Mouse (Mus musculus): ENCODE results near the gene Kif22.
A peak's percentile ranks its signal among the peaks of the same experiment; 100 is the strongest.
"Not testable (repeated sequence)": the region's sequence is repeated elsewhere in the genome, so short reads cannot be mapped to it uniquely, and the experiment has no call there.

Kif22 gene

GRCm38 (mm10) chr7:127041851-127042672 lies at the start of gene Kif22:
TSS of gene Kif22 (minus strand) at chr7:127042471.
- peak; percentile 91 for DNase-seq (ENCODE audit: low read depth, low spot score)

GRCm38 (mm10) chr7:127091114-127091896 lies 49.0 kb upstream of the Kif22 start, which contains the start of gene AI467606:
TSS of gene AI467606 (plus strand) at chr7:127091359.
- DNase-seq (ENCODE audit: low read depth, low spot score): peak; percentile 98

DNA sequence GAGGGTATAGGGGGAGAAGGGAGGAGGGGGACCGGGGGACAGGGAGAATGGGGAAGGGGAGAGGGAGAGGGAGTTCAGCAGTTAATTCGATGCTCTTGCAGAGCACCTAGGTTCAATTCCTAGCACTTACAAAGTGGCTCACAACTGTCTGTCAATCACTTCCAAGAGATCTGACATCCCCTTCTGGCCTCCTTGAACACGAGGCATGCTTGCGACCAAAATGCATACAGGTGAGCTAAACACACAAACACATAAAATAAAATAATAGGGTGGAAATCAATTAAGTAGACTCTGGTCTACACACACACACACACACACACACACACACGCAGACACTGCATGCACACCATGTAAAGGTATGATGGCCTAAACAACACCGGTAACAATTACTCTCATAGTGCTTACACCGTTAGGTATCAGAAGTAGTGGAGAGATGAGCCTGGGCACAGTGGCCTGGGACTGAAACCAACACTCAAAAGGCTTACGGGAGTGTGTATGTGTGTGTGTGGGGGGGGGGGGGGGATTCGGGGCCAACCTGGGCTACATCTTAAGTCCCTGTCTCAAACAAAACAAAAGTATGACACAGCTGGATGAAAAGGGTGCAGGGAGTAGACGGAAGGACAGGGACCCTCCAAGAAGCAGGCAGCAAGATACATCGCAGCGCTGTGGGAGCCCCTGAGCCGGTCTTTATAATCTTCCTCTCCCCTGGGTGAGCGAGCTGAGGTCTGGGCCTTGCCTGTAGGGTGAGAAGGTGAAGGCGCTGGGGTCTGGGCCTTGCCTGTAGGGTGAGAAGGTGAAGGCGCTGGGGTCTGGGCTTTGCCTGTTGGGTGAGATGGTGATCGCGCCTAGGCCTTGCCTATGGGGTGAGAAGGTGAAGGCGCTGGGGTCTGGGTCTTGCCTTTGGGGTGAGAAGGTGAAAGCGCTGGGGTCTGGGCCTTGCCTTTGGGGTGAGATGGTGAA lies 48.2 kb upstream of the Kif22 start:
- DNase-seq (ENCODE audit: low read depth, low spot score): no peak

GRCm38 (mm10) chr7:127088901-127089845 lies 46.9 kb upstream of the Kif22 start:
- DNase-seq (ENCODE audit: low read depth, low spot score): peak; percentile 73

DNA sequence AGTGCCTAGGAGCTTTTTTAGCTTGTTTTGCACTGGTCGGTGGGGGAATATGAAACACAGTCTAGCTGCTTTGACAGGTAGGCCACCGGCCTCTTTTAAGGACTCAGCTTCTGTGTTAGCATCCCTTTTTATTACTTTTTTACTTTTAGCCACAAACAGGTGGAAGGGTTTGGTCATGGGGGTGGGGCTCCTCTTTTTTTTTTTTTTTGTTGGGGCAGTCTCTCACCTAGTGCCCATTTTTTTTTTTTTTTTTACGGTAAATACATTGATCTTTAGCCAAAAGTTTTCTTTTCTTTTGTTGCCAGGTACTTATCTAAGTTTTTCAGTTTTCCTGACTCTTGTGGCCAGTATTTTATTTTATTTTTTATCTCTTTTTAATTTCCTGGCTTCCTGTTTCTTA lies 45.8 kb upstream of the Kif22 start:
- DNase-seq (ENCODE audit: low read depth, low spot score): no peak

DNA sequence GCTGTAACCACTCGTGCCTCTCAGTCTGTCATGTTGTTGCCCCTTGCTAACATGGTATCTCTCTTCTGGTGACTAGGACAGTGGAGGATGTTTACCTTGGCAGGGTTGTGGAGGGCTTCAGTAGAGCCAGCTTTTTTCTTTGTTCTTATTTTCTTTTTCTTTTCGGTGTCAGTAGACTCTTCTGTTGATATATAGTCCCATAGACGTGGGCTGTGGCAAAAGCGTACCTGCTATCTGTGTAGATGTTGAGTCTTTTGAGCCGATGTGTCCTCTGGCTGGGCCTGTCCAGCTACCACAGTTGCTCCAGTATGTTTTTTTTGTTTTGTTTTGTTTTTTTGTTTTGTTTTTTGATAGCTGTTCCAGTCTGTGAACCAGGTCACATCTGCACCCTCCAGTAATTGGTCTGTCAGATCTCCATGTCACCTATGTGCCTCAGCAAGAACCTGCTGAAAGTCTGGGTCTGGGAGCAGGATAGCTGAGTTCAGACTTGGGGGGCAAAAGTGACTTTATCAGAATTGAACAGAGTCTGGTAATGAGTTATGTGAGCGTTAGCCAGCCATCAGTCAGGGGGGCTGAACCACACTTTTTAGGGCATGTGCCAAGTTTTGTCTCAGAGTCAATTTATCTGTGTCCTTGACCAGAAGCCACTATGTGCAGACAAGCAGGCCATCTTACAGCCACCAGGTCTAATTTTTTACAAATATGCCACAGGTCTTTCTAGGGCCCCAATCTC lies 45.2 kb upstream of the Kif22 start, which contains the start of gene Zg16:
Gene Zg16, minus strand, starts transcription at position 51 of the 733 bp plus-strand sequence.
- not testable (repeated sequence) for DNase-seq (ENCODE audit: low read depth, low spot score)

- not testable (repeated sequence) for DNase-seq (ENCODE audit: low read depth, low spot score)
Measured at GRCm38 (mm10) chr7:127085751-127086150, 43.5 kb upstream of the Kif22 start.

GRCm38 (mm10) chr7:127084794-127085193 lies 42.5 kb upstream of the Kif22 start:
- DNase-seq (ENCODE audit: low read depth, low spot score): no peak

- no peak for DNase-seq (ENCODE audit: low read depth, low spot score)
Measured at GRCm38 (mm10) chr7:127083689-127084088, 41.4 kb upstream of the Kif22 start.

GRCm38 (mm10) chr7:127082995-127083394 lies 40.7 kb upstream of the Kif22 start:
- DNase-seq (ENCODE audit: low read depth, low spot score): no peak

- DNase-seq (ENCODE audit: low read depth, low spot score): no peak
Measured at GRCm38 (mm10) chr7:127082271-127082670, 40.0 kb upstream of the Kif22 start.

- DNase-seq (ENCODE audit: low read depth, low spot score): no peak
Measured at GRCm38 (mm10) chr7:127080045-127080444, 37.8 kb upstream of the Kif22 start.

GRCm38 (mm10) chr7:127077692-127078091 lies 35.4 kb upstream of the Kif22 start:
- peak; percentile 44 for DNase-seq (ENCODE audit: low read depth, low spot score)

DNA sequence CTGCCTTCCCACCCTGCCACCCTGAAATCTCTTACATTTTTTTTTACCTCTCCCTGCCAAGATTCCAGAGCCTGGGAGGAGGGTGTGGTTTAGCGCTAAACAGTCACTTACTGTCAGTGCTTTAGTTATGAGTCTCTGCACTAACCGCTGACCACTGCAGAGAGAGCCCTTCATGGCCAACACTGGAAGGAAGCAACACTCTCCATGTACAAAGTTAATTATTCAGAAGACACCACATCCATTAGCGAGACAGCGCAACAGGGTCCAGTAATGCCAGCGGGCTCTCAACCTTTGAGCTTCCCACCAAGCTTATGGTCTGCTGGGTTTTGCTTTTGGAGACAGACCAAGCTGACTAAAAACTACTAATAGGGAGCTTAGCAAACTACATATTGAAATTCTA lies 33.9 kb upstream of the Kif22 start:
- no peak for DNase-seq (ENCODE audit: low read depth, low spot score)

- no peak for DNase-seq (ENCODE audit: low read depth, low spot score)
Measured at GRCm38 (mm10) chr7:127073221-127073620, 30.9 kb upstream of the Kif22 start.

DNA sequence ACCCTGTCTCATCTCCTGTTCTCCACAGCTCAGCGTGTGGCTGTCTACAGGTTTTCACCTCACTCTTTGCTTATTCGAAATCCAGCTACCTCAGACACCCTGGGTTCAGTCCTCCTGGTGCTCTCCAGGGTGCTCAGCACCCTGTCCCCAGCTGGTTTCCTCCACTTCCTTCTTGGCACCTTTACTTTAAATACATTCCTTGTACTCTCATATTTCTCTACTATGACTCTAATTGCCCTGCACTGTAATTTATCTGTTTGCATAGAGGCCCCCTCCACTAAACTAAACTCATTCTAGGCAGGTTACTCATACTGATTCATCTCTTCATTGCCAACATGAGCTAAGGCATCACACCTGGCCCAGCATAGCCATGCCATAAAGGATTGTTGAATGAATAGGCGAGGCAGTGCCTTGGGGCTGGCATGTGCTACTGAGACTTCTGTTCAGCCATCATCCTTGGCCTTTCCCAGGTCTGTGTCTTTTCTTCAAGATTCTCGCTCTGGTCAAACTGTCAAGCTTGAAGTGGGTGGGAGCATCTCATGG lies 28.7 kb upstream of the Kif22 start:
- DNase-seq (ENCODE audit: low read depth, low spot score): no peak

GRCm38 (mm10) chr7:127066317-127066716 lies 24.0 kb upstream of the Kif22 start:
- no peak for DNase-seq (ENCODE audit: low read depth, low spot score)

GRCm38 (mm10) chr7:127065538-127065937 lies 23.3 kb upstream of the Kif22 start:
- DNase-seq (ENCODE audit: low read depth, low spot score): peak; percentile 43

DNA sequence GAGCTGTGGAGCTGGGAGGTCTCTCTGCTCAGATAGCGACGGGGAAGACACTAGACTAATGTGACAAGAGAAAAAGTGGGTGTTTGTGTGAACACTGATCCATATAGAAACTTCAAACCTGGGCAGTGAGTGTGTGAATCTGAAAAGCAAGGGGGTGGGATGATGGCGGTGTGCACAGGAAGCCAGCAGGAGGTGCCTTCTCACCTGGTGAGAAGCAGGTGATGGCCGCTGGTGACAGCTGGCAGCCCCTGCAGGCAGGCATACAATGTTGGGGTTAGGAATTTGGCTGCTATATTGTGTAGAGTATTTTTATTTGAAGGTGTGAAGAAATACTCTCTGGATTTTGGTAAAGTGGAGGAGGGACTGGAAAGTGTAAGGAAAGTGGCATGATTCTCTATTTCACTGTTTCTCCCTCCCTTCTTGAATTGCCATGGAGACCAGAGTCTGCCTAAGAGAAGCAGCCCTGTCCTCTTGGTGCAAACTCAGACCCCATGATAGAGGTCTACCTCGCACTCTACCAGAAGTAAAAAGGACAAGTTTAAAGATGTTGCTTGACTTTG lies 12.8 kb upstream of the Kif22 start:
- no peak for DNase-seq (ENCODE audit: low read depth, low spot score)
